Mouse (Mus musculus) heart, adult 10 weeks (tissue): ENCODE data around the gene Ikbke. TPM values are rescaled to one million over a fixed set of nuclear protein-coding genes. Genes with fewer than 3 reads are reported as not detected.

Source experiments
- polyA plus RNA-seq: library from polyadenylated mRNA; stranded (reverse); fragments of 350-450 nt; fragmentation: Illumina TruSeq; extraction: RNeasy Lipid Tissue Mini Kit (QIAGEN cat#74804); gene quantifications from one replicate; pipeline ENCODE4 v1.2.3, GENCODE M21; 2014; ENCODE audit warnings: low read depth, low replicate concordance

Gene Ikbke
- polyA plus RNA-seq = 2.4 TPM

DNA sequence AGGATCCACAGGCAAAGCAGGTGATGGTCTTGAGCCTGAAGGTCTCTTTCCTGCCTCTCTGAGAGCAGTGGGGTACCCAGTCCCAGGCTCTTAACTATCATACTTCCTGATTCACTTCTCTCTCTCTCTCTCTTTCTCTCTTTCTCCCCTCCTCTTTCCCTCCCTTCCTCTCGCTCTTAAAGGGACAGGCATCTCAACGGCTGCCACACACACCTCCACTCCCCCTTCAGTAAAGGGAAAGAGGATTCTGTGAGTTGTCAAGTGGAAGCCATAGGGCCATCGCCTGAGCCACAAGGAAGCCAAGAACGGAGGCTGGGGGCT is at the start of gene Ikbke:
Ikbke (minus strand) TSS at position 151 of the 321 bp plus-strand sequence.

DNA sequence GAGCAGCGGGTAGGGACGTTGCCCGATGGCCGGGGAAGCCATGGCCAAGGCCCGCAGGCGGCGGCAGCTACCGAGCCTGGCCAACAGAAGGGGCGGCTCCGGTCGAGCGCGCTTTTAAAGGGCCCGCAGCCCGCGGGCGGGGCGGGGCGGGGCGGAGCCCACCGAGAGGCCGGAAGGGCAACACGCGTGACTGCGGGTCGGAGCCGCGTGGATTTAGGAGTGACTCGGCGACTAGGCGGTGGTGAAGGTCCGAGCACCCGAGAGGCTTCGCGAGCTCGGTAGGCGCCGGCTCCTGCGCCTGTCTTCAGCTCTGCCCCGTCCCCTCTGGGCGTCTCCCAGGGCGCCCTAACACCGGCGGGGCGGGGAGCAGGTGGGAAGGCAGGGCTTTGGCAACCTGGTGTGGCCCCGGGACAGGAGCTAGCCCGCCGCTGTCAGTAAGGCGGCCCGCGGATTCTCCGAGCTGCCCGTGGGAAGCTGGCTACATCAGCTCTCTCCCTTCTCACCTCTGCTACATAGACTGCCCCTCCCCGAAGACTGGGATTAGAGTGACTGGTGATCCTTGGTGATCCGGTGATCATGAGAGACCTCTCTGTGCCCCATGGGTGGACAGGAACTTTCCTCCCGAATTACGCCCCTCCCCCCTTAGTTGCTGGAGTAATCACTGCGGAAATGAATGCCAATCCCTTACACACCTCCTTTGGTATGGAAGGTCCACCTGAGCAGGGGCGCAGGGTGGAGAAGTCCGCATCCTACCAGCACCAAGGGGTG is 34.1 kb downstream of the Ikbke start, which contains the start of gene Rassf5:
Rassf5 (minus strand) TSS at position 170 of the 768 bp plus-strand sequence.

Other genes with a start within 250 kb of the Ikbke start
- 238 TPM for gene Mapkapk2, start 181.8 kb downstream of the Ikbke start, polyA plus RNA-seq
- gene Dyrk3, start 141.3 kb downstream of the Ikbke start, polyA plus RNA-seq = not detected
- gene Eif2d, start 126.4 kb downstream of the Ikbke start, polyA plus RNA-seq = 33.0 TPM
- 1.4 TPM for gene Rassf5, start 34.3 kb downstream of the Ikbke start, polyA plus RNA-seq
- gene Srgap2, start 247.7 kb upstream of the Ikbke start, polyA plus RNA-seq = 20.0 TPM
- 0.65 TPM for gene Fam72a, start 248.3 kb upstream of the Ikbke start, polyA plus RNA-seq